Mouse (Mus musculus) ES-Bruce4 (cell line): Measurements from ENCODE around the gene Itpkc.

Experiments used
- CTCF ChIP-seq: IDR thresholded peaks from one replicate; pipeline ENCODE4 v1.8.1; 2011; ENCODE audit warnings: low read depth, low read length
- EP300 ChIP-seq: IDR thresholded peaks from 2 replicates; pipeline ENCODE4 v1.6.1; 2011; ENCODE audit warnings: low read depth, low read length; ENCODE audit not compliant: insufficient read depth
- POLR2A ChIP-seq: IDR thresholded peaks from one replicate; pipeline ENCODE4 v1.8.1; 2011; ENCODE audit warnings: low read length; ENCODE audit not compliant: insufficient read depth

DNA sequence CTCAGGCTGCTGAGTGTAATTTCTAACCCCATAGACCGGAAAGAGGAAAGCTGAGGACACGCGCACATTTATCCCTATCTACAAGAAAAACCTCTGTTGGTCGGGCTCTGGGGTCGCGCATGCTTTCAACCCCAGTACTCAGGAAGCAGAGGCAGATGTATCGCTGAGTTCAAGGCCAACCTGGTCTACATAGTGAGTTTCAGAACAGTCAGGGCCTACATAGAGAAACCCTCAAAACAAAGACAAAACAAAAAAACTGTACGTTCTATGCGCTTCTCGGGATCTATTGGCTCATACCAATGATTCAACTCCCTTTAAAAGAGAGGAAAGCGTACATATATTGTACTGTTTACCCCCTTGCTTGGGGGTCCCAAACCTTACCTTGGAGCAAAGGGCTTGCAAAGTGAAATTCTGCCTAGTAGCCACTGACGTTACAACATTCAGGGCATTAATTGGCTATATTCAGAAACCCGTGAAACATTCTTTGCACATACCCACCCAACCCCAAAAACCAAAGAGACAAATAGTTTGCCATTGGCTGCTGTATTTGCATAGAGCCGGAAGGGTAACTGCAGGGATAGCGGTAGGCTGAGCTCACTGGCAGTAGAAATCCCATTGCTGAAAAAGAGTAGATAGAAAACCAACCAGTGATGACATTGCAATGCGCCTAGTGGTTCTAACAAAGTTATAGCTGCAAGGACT, 49.1 kb downstream of the Itpkc start:
- TF ChIP-seq POLR2A: no peak
- no peak for TF ChIP-seq CTCF
- TF ChIP-seq EP300: no peak
